Mouse (Mus musculus) liver, postnatal 0 days (tissue): ENCODE results near the gene Susd2. TPM values are rescaled to one million over a fixed set of nuclear protein-coding genes. Genes with fewer than 3 reads are reported as not detected.

ENCODE experiments used
- ATAC-seq: fragments of 200-750 bp; cut with Nextera tagmentation; 2 replicates; pipeline ENCODE4 v1.8.0; 2017; ENCODE audit warnings: mild to moderate bottlenecking, moderate library complexity
- DNase-seq: peaks from one replicate; pipeline ENCODE4 v3.0.0-alpha.2; 2016
- H3K27ac ChIP-seq: fragments of 300-500 bp; sonication (generic); 2 replicates; pipeline ENCODE4 v1.5.1; 2014; ENCODE audit warnings: antibody characterized with exemption, moderate library complexity, mild to moderate bottlenecking, low read depth
- H3K27me3 ChIP-seq: fragments of 300-500 bp; sonication (generic); 2 replicates; pipeline ENCODE4 v1.6.1; 2014; ENCODE audit warnings: low read length, control low read depth, mixed read lengths; ENCODE audit not compliant: insufficient read depth
- H3K36me3 ChIP-seq: fragments of 300-500 bp; sonication (generic); replicated peaks from 2 replicates; pipeline ENCODE4 v1.6.1; 2014; ENCODE audit warnings: mild to moderate bottlenecking, control low read depth, low read length, moderate library complexity, mixed read lengths; ENCODE audit not compliant: insufficient read depth
- H3K4me1 ChIP-seq: fragments of 300-500 bp; sonication (generic); 2 replicates; pipeline ENCODE4 v1.6.1; 2014; ENCODE audit warnings: antibody characterized with exemption, mild to moderate bottlenecking, control low read depth; ENCODE audit not compliant: insufficient read depth
- H3K4me2 ChIP-seq: fragments of 300-500 bp; sonication (generic); 2 replicates; pipeline ENCODE4 v1.6.1; 2014; ENCODE audit warnings: low read depth, mild to moderate bottlenecking, low read length, moderate library complexity, mixed read lengths
- H3K4me3 ChIP-seq: fragments of 300-500 bp; sonication (generic); 2 replicates; pipeline ENCODE4 v1.5.1; 2014; ENCODE audit warnings: low read depth, low read length
- H3K9ac ChIP-seq: fragments of 300-500 bp; sonication (generic); replicated peaks from 2 replicates; pipeline ENCODE4 v1.6.1; 2014; ENCODE audit warnings: mild to moderate bottlenecking, moderate library complexity
- H3K9me3 ChIP-seq: fragments of 300-500 bp; sonication (generic); 2 replicates; pipeline ENCODE4 v1.6.1; 2016; ENCODE audit warnings: mild to moderate bottlenecking, control low read depth, low read length, mixed read lengths
- CTCF ChIP-seq: sonication (generic); IDR thresholded peaks from 2 replicates; pipeline ENCODE4 v1.5.1; 2016; ENCODE audit warnings: antibody characterized with exemption, low read depth
- EP300 ChIP-seq: IDR thresholded peaks from 2 replicates; pipeline ENCODE4 v1.6.1; 2016; ENCODE audit warnings: antibody characterized with exemption, low read depth, mild to moderate bottlenecking
- WGBS: fragments of 180-500 bp; shearing (Covaris S2); extraction: QIAGEN DNeasy Blood & Tissue Kit; methylation state at CpG from one replicate; pipeline ENCODE4 v1.1.7; 2014; ENCODE audit not compliant: insufficient replicate concordance; 5-methylcytosine and 5-hydroxymethylcytosine counted together
- polyA plus RNA-seq: library from polyadenylated mRNA; unstranded; fragments of >200 nt; fragmentation: Nextera tagmentation; extraction: Ambion mirVana; gene quantifications from 2 replicates; pipeline ENCODE4 v1.2.1, GENCODE M21; 2015

Susd2 gene
- polyA plus RNA-seq, 1 experiment from 2014 or later, result 1.6 TPM

GRCm38 (mm10) chr10:75620818-75621217, 23.0 kb downstream of the Susd2 start:
- H3K4me1 ChIP-seq, result no peaks in the 10 kb centered on the region
- DNase-seq, result no peak
- ATAC-seq, result no peak
- no peaks in the 10 kb centered on the region for H3K27me3 ChIP-seq
- 44% methylated on average over 3 of the region's 3 CpGs for WGBS
- H3K4me2 ChIP-seq, result no peak overlapping the region
- H3K27ac ChIP-seq, result no peak overlapping the region
- no peak overlapping the region for H3K9ac ChIP-seq
- TF ChIP-seq CTCF, result peak; percentile 50
- no peak for TF ChIP-seq EP300
- no peaks in the 10 kb centered on the region for H3K36me3 ChIP-seq
- H3K9me3 ChIP-seq, result no peaks in the 10 kb centered on the region
- no peak overlapping the region for H3K4me3 ChIP-seq

GRCm38 (mm10) chr10:75616044-75616443, 27.8 kb downstream of the Susd2 start:
- H3K4me2 ChIP-seq, result no peak overlapping the region
- 51% methylated on average over 4 of the region's 4 CpGs for WGBS
- H3K36me3 ChIP-seq, result no peaks in the 10 kb centered on the region
- DNase-seq (no peak), ATAC-seq (no peak)
- H3K9me3 ChIP-seq, result no peaks in the 10 kb centered on the region
- no peak for TF ChIP-seq CTCF
- no peak for TF ChIP-seq EP300
- no peak overlapping the region for H3K4me3 ChIP-seq
- H3K27ac ChIP-seq, result no peak overlapping the region
- H3K27me3 ChIP-seq, result no peaks in the 10 kb centered on the region
- H3K4me1 ChIP-seq, result no peaks in the 10 kb centered on the region
- no peak overlapping the region for H3K9ac ChIP-seq

- Histone ChIP-seq H3K36me3 (no peaks in the 10 kb centered on the region), H3K9me3 (no peaks in the 10 kb centered on the region), H3K27me3 (no peaks in the 10 kb centered on the region), H3K4me3 (no peak overlapping the region), H3K4me2 (no peak overlapping the region), H3K9ac (no peak overlapping the region), H3K4me1 (no peaks in the 10 kb centered on the region), H3K27ac (no peak overlapping the region)
- DNase-seq (no peak), ATAC-seq (no peak)
- WGBS, result 52% methylated on average over 7 of the region's 7 CpGs
- TF ChIP-seq CTCF (no peak), EP300 (no peak)
Measured at GRCm38 (mm10) chr10:75610486-75610885, 33.3 kb downstream of the Susd2 start.

- Histone ChIP-seq H3K36me3 (no peaks in the 10 kb centered on the region), H3K4me1 (no peaks in the 10 kb centered on the region), H3K27me3 (no peaks in the 10 kb centered on the region), H3K9ac (no peak overlapping the region), H3K9me3 (no peaks in the 10 kb centered on the region), H3K4me3 (no peak overlapping the region), H3K27ac (no peak overlapping the region), H3K4me2 (no peak overlapping the region)
- ATAC-seq (no peak), DNase-seq (no peak)
- 87% methylated on average over 11 of the region's 11 CpGs for WGBS
- TF ChIP-seq EP300 (no peak), CTCF (no peak)
Measured at GRCm38 (mm10) chr10:75608975-75609374, 34.8 kb downstream of the Susd2 start.

GRCm38 (mm10) chr10:75607253-75607652, 36.6 kb downstream of the Susd2 start:
- Histone ChIP-seq H3K4me3 (no peak overlapping the region), H3K4me2 (no peak overlapping the region), H3K36me3 (no peaks in the 10 kb centered on the region), H3K27ac (no peak overlapping the region), H3K27me3 (no peaks in the 10 kb centered on the region), H3K9ac (no peak overlapping the region), H3K4me1 (no peaks in the 10 kb centered on the region), H3K9me3 (no peaks in the 10 kb centered on the region)
- DNase-seq (no peak), ATAC-seq (no peak)
- TF ChIP-seq CTCF (no peak), EP300 (no peak)
- 81% methylated on average over 4 of the region's 4 CpGs for WGBS

GRCm38 (mm10) chr10:75605162-75605846, 38.5 kb downstream of the Susd2 start:
- 37% methylated on average over 11 of the region's 11 CpGs for WGBS
- DNase-seq, result peak; percentile 39
- ATAC-seq, result no peak

More at GRCm38 (mm10) chr10:75605162-75605846, 38.5 kb downstream of the Susd2 start:
- Histone ChIP-seq H3K4me1 (no peaks in the 10 kb centered on the region), H3K36me3 (no peaks in the 10 kb centered on the region), H3K4me2 (no peak overlapping the region), H3K9me3 (no peaks in the 10 kb centered on the region), H3K27ac (no peak overlapping the region), H3K27me3 (no peaks in the 10 kb centered on the region), H3K4me3 (no peak overlapping the region), H3K9ac (no peak overlapping the region)
- TF ChIP-seq CTCF, result peak; percentile 58
- no peak for TF ChIP-seq EP300
